Mouse (Mus musculus): ENCODE measurements at regions not wholly inside any gene's neighbourhood (a gene's known extent, or its start where the extent isn't known, plus 50 kb on each side); places are given as distances from the start of the nearest gene placed in this dataset.

DNA sequence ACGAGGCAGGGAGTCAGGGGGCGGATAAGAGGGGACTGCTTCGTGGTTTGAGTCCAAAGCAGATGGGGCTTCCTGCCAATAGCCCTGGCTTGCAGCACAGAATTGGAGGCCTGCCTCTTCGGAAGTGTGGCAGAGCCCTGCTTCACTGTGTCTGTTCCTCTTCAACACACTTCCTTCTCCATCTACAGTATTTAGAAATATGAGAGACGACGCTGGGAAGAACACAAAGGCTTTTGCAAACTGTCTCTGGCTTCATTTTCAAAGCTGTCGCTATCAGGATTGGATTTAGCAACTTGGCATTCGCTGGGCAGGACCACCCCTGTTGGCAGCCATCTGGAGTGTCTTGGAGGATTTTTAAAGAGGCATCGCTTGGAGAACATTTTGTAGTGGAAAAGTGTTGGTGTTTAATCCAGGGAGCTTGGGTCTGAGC, 95.3 kb upstream of the Gm6657 start:
- DNase-seq (ENCODE audit: low read depth), result no peak

DNA sequence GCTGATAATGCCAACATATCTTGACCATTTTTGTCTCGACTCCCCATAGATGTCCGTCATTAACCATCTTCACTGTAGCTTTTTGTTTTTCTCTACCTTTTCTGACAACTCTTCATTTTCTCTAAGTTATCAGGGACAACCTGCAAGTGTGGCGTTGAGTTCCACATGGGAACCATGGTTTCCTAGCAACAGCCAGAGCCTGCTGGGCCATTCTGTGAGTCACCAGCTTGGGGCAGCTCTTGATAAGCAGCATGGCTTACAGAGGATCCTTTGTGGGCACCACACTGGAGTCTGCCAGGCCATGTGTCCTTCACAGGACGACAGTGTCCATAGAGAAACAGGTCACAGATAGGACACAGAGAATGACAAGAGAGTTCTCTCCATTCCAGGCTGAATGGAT, 94.3 kb upstream of the Gm6657 start:
- DNase-seq (ENCODE audit: low read depth), result no peak

DNA sequence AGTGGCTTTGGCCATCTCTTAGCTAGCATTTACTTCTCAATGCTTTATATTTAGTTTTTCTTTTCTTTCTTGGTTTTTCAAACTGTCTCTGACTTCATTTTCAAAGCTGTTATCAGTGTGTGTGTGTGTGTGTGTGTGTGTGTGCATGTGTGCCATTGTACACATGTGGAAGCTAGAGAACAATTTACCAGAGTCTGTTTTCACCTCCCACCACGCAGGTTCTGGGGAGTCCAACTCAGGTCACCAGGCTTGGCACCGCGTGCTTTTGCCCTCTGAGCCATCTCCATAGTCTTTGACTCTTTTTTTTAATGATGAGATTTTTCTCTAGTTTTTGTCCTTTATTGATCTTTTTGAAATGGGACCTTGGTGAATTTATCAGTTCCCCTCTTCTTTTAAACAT, 93.3 kb upstream of the Gm6657 start:
- no peak for DNase-seq (ENCODE audit: low read depth)

DNA sequence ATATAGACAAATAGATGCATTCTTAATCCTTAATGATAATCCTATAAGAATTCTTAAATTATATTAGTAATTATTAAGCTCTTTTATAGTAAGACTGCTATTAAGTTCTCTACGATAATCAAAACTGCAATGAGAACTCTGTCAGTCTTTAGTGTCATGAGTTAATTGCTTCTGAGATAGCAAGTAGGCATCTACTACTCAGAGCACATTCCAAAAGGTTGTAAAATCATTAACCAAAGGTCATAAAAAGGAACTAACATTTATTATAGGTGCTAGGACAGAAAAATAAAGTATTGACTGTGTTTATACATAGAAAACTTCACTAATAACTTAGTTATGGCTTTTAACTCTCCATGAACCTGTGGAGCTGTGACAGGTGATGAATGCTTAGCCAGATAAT, 84.1 kb upstream of the Gm6657 start:
- no peak for DNase-seq (ENCODE audit: low read depth)

DNA sequence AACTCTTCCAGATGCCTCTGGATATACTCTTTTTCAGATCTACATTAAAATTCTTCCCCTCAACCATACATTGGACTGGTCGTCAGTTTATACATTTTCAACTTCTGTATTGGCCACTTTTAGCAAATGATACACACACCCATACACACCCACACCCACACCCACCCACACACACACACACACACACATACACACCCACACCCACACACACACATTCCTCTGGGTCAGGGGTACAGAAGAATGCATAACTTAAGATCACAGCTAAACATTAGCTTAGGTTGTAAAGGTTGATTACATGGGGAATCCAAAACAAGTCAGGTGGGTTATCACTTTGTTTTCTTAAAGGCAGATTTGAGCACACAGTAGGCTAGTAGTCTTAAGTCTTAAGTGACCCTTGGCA, 75.9 kb upstream of the Gm6657 start:
- no peak for DNase-seq (ENCODE audit: low read depth)

DNA sequence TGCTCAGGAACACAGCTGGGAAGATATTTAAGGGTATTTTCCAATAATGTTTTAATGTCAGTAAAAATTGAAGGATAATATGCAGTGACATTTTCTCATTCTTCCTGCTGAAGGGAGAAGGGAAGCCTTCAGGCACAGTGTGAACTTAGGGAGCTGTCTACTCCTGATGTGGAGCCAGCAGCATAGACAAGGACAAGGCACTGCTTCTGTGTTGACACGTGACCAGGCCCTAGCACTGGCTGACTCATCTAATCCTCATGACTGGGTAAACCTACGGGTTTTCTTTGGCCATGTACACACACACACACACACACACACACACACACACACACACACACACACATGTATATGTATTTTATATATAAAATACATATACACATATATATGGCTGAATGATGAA, 74.8 kb upstream of the Gm6657 start:
- no peak for DNase-seq (ENCODE audit: low read depth)

DNA sequence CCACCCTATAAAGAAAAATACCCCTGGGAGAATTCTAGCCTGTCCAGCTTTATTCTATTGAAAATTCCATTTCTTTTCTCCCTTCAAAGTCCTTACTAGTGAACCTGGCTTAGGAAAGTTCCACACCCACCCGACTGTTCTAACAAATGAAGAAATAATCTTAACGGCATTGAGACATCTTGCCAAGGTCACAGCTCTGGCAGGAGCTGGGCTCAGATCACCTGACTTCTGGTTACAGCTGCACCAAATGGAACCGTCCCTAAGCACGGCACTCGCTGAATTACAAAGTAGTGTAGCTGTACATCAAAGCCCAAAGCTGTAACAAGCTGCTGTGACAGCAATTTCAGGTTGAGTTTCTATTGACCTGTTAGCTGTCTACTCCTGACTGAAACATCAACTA, 74.2 kb upstream of the Gm6657 start:
- no peak for DNase-seq (ENCODE audit: low read depth)

DNA sequence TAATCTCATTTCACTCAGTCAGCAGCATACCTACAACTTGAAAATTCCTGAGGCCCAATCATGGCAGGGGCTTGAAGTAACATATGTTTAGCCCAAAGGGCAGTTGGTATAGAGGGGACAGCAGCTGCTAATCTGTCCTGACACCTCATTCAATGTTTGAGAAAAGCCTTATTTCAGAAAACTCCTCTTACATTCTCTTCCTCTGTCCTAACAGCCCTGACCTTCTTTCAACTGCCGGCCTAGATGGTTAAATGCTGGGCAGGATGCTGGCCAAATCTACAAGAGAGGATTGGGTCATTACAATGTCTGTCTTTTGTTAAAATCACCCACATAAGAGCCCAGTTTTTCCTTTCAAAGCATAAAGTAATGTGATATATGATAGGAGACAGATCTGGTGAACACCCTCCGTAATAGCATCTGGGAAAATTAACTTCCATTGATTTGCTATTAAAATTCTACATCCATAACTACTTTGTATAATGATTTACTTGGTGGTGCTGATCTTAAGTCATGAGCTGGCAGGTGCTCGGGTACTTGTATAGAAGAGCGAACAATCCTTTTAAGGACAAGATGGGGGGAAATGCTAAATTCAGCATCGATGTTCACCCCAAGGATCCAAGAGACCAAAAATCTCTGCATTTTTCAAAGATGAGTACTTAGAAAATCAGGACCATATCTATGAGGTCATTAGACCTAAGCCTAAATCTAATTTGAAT, 64.8 kb upstream of the Gm6657 start:
- no peak for DNase-seq (ENCODE audit: low read depth)

DNA sequence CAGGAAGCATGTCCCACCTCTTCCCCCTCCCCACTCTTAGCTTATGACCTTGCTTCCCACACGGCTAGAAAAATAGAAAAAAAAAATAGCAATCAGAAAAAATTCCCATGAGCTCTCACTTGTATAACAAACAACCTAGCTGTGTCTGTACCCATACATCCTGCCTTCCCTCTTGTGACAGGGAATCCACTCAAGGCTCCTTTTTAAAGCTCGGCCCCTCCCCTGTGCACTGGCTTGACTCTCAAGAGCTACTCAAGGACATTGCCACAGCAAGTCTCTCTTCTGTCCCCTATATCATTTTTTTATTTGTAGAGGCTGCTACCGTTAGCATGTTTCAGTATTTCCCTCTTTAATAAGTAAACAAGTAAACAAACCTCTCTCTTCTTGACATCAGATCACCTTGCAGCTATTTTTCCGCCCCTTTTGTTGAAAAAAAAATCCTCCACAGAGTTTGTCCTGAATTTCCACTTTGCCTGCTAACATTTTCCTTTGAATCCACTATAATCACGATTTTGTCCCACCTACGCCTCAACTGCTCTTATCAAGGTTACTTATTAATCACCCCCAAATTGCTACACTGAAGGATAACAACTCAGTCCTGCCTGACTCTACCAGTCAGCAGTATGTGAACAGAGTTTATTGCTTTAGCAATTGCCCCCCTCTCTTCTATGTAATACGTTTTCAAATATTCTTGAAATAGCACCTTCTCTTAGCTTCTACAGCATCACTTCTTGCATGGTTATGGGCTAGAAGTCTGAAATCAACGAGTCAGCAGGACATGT, 61.8 kb upstream of the Gm6657 start:
- no peak for DNase-seq (ENCODE audit: low read depth)

DNA sequence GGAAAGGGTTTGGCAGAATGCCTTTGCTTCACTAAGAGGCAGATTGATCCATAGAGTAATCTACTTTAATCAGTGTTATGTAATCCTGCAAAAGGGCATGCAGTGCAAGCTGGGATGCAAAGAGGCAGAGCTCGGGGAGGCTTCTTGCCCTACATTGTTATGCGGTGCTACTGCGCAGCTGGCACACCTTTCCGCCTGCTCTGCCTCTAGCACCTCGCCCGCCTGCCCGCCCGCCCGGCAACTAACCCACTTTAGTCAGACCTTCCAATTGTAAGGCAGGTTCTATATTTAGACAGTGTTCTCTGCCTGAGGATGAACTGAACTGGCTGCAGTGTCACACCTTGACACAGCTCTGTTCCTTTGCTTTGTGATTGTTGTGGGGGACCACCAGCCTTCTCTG, 60.7 kb upstream of the Gm6657 start:
- no peak for DNase-seq (ENCODE audit: low read depth)

DNA sequence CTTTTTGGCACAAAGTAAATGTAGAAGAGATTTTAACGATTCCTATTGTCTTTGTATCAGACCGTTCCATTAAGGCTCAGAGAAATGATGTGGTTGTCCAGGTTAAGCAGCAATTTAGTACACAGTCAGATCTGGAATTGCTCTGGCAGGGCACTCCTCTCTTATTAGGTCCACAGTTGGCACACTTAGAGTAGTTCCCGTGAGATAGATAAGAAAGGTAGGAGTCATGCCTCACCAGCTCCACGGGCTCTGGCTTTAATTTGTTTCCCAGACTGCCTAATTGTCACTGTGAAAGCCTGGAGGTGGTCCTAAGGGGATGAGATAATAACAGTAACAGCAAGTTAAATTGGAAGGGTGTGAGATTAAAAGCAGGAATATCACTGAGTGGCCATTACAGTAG, 60.1 kb upstream of the Gm6657 start:
- no peak for DNase-seq (ENCODE audit: low read depth)

DNA sequence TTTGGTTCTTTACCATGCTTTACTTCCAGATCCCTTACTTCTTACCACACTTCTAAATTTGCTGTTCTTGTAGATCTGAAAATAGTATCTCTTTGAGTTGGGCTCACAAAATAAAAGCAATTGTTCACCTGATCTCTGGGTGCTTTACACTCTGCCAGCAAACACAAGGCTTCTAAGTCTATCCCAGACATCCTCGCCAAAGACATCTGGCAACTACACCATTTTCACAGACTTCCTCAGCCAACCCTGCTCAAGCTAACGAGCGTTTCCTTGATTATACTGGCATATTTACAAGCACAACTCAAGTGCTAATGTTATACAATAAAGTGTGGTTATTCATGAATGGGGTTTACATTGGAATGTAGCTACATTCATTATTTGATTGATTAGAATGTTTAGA, 56.8 kb upstream of the Gm6657 start:
- no peak for DNase-seq (ENCODE audit: low read depth)

DNA sequence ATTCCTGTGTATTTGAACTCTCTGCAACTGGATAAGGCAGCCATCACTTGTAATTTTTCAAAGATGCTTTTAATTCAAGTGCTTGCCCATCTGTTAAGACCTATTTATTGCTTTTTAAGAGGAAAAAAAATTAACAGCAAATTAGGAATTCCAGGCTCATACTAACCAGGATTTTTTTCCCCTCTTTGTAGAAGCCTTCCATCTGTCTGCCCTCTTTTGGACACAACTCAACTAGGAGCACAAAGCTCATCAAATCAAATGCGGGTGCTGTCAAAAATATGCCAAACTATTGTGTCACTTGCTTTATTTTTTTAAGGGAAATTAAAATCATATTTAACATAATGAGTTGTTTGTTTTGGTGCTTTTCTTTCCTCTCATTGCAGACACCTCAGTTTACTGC, 55.6 kb upstream of the Gm6657 start:
- no peak for DNase-seq (ENCODE audit: low read depth)
